Comparison of ENCODE assay signal across 8 mouse cellular contexts in the genomic region with DNA sequence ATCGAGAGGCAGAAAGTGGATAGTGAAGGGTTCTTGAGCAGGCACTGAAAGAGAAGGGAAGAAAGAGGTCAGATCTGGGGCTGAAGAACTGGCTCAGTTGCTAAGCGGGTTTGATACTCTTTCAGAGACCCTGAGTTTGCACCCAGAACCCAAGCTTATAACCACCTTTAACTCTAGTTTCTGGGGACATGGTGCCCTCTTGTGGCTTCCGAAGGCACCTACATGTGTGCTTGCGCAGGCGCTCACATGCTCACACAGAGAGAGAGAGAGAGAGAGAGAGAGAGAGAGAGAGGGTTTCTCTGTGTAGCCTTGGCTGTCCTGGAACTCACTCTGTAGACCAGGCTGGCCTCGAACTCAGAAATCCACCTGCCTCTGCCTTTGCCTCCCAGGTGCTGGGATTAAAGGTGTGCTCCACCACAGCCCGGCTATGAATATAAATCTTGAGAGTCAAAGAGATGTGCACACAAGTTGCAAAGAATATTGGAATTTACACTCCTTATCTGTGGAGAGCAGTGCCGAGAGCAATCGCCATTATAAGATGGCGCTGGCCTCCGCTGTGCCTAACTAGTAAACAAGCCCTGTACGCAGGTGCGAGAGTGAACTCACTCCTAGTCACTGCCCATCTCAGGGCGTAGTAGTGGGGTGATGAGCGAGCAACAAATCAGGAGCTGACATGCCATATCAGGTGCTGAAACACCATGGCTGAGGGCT. TPM values are rescaled to one million over a fixed set of nuclear protein-coding genes. Genes with fewer than 3 reads are reported as not detected.
A peak's percentile ranks its signal among the peaks of the same experiment; 100 is the strongest.
DNase-seq lines count a peak whose midpoint lies in the region; ATAC-seq and TF ChIP-seq lines count a peak whose summit lies in the region.
"Not testable (repeated sequence)": the region's sequence is repeated elsewhere in the genome, so short reads cannot be mapped to it uniquely, and the experiment has no call there.

A gene (minus strand): TSS at position 18 of the 711 bp plus-strand sequence.

- not testable (repeated sequence) for H3K4me3 ChIP-seq in forebrain, embryonic 11.5 days (ENCODE audit: low read depth, low read length); lung, adult 2 months (replicated peaks; ENCODE audit: extremely low read depth, low read depth, low read length)
- peak within 1 kb of the TSS; percentile 20 for H3K4me3 ChIP-seq in heart, postnatal 0 days (ENCODE audit: low read depth, low read length)

- H3K4me1 ChIP-seq in forebrain, embryonic 11.5 days (replicated peaks; ENCODE audit: control insufficient read depth, insufficient read depth, low read length); heart, postnatal 0 days (ENCODE audit: control insufficient read depth, insufficient read depth); lung, adult 2 months (ENCODE audit: control insufficient read depth, insufficient read depth, low read length): not testable (repeated sequence)

- not testable (repeated sequence) for H3K27ac ChIP-seq in forebrain, embryonic 11.5 days (ENCODE audit: low read depth, low read length)
- peak within 1 kb of the TSS; percentile 98 for H3K27ac ChIP-seq in heart, postnatal 0 days (ENCODE audit: low read depth)

- not testable (repeated sequence) for TF ChIP-seq EP300 in heart, postnatal 0 days (IDR thresholded peaks at IDR 0.05; ENCODE audit: low read depth)

- H3K36me3 ChIP-seq in forebrain, embryonic 11.5 days (ENCODE audit: control insufficient read depth, insufficient read depth, low read length), result not testable (repeated sequence)
- H3K36me3 ChIP-seq in heart, postnatal 0 days (replicated peaks; ENCODE audit: control insufficient read depth, insufficient read depth, low read length), result peaks cover 11% of the 10 kb centered on the region

- not testable (repeated sequence) for H3K9ac ChIP-seq in forebrain, embryonic 11.5 days (ENCODE audit: low read length)
- peak within 1 kb of the TSS; percentile 44; the same call in 1 of the 2 replicates for H3K9ac ChIP-seq in heart, postnatal 0 days (replicated peaks; ENCODE audit: low read depth, low read length)

- H3K4me2 ChIP-seq in forebrain, embryonic 11.5 days (ENCODE audit: low read depth, low read length, severe bottlenecking), result not testable (repeated sequence)
- H3K4me2 ChIP-seq in heart, postnatal 0 days (ENCODE audit: low read depth, low read length), result peak within 1 kb of the TSS; percentile 52

- DNase-seq in Muller cell, postnatal 12 days (ENCODE audit: inconsistent ontology term), result peak; percentile 64
- peak; percentile 42 to 54 for DNase-seq in cerebellum, adult 18-20 months
- peak; percentile 73 for DNase-seq in forebrain, embryonic 11.5 days (ENCODE audit: low spot score)
- peak; percentile 77 for DNase-seq in heart, postnatal 0 days (ENCODE audit: low spot score)
- peak; percentile 54 for DNase-seq in kidney, postnatal 14 days
- peak; percentile 38 for DNase-seq in lung, adult 2 months
- DNase-seq in neural tube, embryonic 10.5 days (ENCODE audit: extremely low spot score, low spot score), result peak; percentile 68
- DNase-seq in thymus, postnatal 25 days, result peak; percentile 61

- peak; percentile 80 for TF ChIP-seq CTCF in heart, postnatal 0 days (IDR thresholded peaks at IDR 0.05; ENCODE audit: low read depth)
- TF ChIP-seq CTCF in lung, adult 2 months (IDR thresholded peaks at IDR 0.05; ENCODE audit: insufficient read depth, low read length), result peak; percentile 80

- H3K27me3 ChIP-seq in forebrain, embryonic 11.5 days (ENCODE audit: control insufficient read depth, insufficient read depth, low read length); heart, postnatal 0 days (ENCODE audit: control insufficient read depth, insufficient read depth, low read length): not testable (repeated sequence)

- not testable (repeated sequence) for ATAC-seq in forebrain, embryonic 11.5 days (replicated peaks; ENCODE audit: low FRiP score)
- 0 out of 2 replicates have a peak, but pooled peaks have one; percentile 4 for ATAC-seq in heart, postnatal 0 days (ENCODE audit: insufficient read depth, low read depth)

- TF ChIP-seq POLR2A in lung, adult 2 months (IDR thresholded peaks at IDR 0.05; ENCODE audit: borderline replicate concordance, extremely low read depth, low read depth, low read length), result not testable (repeated sequence)

- H3K9me3 ChIP-seq in forebrain, embryonic 11.5 days (ENCODE audit: control insufficient read depth, low read length); heart, postnatal 0 days (replicated peaks; ENCODE audit: control insufficient read depth, low read length): not testable (repeated sequence)

- 75% methylated on average over 15 of the region's 15 CpGs for WGBS in forebrain, embryonic 11.5 days
- WGBS in heart, postnatal 0 days, result 63% methylated on average over 15 of the region's 15 CpGs
- whole genome bisulfite sequencing in lung, adult 2 months, result 61% methylated on average over 15 of the region's 15 CpGs

RNA-seq across cellular contexts. Expression of the gene that starts here (rescaled TPM):
- polyA plus RNA-seq in forebrain, embryonic 11.5 days (2014; fragmentation: Nextera tagmentation; extraction: Ambion mirVana), result 1.8 and 2.4 TPM in 2 replicates
- total RNA-seq in heart, postnatal 0 days (2014; rRNA removed; ENCODE audit: low replicate concordance), result 4,764 and 5,473 TPM in 2 replicates
- polyA plus RNA-seq in heart, postnatal 0 days (2015; fragmentation: Nextera tagmentation; extraction: Ambion mirVana), result 8,811 and 8,917 TPM in 2 replicates
- polyA plus RNA-seq in lung, adult 2 months (2012; rRNA removed), result 428 and 438 TPM in 2 replicates

Comparison
In these comparisons a context has a peak if more than half of its experiments do, and no peak if none do; other contexts are left out.
1. RNA of the gene that starts here (polyA plus RNA-seq): 8,811 to 8,917 TPM in heart, postnatal 0 days and 428 to 438 TPM in lung, adult 2 months; 1.8 to 2.4 TPM in forebrain, embryonic 11.5 days; every median in the first group is over 100 times any median in the second.
2. RNA of the gene that starts here (polyA plus RNA-seq): 8,811 to 8,917 TPM in heart, postnatal 0 days; 428 to 438 TPM in lung, adult 2 months; every median in the first group is over 10 times any median in the second.
3. Peak in every context shown above with its lines, with median percentiles within 50 percentile points of each other: DNase-seq.